ENCODE assay signal across 8 mouse cellular contexts in genomic region chr10:83361643-83362382, GRCm38 (mm10). TPM values are rescaled to one million over a fixed set of nuclear protein-coding genes. Genes with fewer than 3 reads are reported as not detected.
DNase-seq lines count a peak whose midpoint lies in the region; ATAC-seq and TF ChIP-seq lines count a peak whose summit lies in the region.

No protein-coding gene starts in this region.

- peaks cover 9% of the 10 kb centered on the region for H3K4me1 ChIP-seq in limb, embryonic 12.5 days (replicated peaks)

- DNase-seq in gastrocnemius, adult 18-20 months (ENCODE audit: low spot score) = peak; percentile 15
- no peak for DNase-seq in gastrocnemius, adult 8-10 months (ENCODE audit: low spot score in 2 of 2)
- peak; percentile 59 for DNase-seq in 416B (ENCODE audit: low read depth)
- DNase-seq in brain, embryonic 14.5 days (ENCODE audit: low read depth) = peak; percentile 64
- DNase-seq in neural tube, embryonic 10.5 days (ENCODE audit: extremely low spot score, low spot score) = peak; percentile 20
- no peak for DNase-seq in urinary bladder, postnatal 10 days (ENCODE audit: low spot score)

- H3K36me3 ChIP-seq in limb, embryonic 12.5 days = peaks cover 44% of the 10 kb centered on the region

- no peak overlapping the region for H3K9ac ChIP-seq in limb, embryonic 12.5 days (replicated peaks)

- 61% methylated on average over 5 of the region's 5 CpGs for WGBS in limb, embryonic 12.5 days

- peak overlapping the region; percentile 95; the same call in 1 of the 2 replicates for H3K4me3 ChIP-seq in limb, embryonic 12.5 days (replicated peaks)

- H3K27me3 ChIP-seq in limb, embryonic 12.5 days = no peaks in the 10 kb centered on the region

- TF ChIP-seq POLR2A in brain, embryonic 14.5 days (IDR thresholded peaks at IDR 0.05; ENCODE audit: borderline replicate concordance, extremely low read depth, insufficient read depth, insufficient read length, poor library complexity, severe bottlenecking) = no peak

- peak; percentile 29; the same call in 1 of the 2 replicates for ATAC-seq in granulocyte monocyte progenitor cell, adult 5-6 weeks (replicated peaks; ENCODE audit: poor library complexity, severe bottlenecking)
- ATAC-seq in limb, embryonic 12.5 days (ENCODE audit: insufficient number of reproducible peaks, insufficient read depth, low FRiP score, low TSS enrichment, low read depth) = no peak

- no peak overlapping the region for H3K27ac ChIP-seq in limb, embryonic 12.5 days

- H3K9me3 ChIP-seq in limb, embryonic 12.5 days = no peaks in the 10 kb centered on the region

- H3K4me2 ChIP-seq in limb, embryonic 12.5 days = peak overlapping the region; percentile 69

- TF ChIP-seq CTCF in brain, embryonic 14.5 days (IDR thresholded peaks at IDR 0.05; ENCODE audit: borderline replicate concordance, extremely low read depth, insufficient read depth, insufficient read length) = peak; percentile 58; the same call in 1 of the 2 replicates

RNA-seq across cellular contexts. Expression of gene D10Wsu102e, which starts 1.8 kb away (rescaled TPM):
- total RNA-seq in gastrocnemius, adult 18-20 months (2021) = under 1 TPM; 0.45 to 0.53 TPM
- total RNA-seq in gastrocnemius, adult 8-10 months (2022) = 1 to 10 TPM in 1 of 4 experiments, under 1 TPM in 3; 0.67 to 1.2 (median 0.80) TPM
- 1.0 and 1.6 TPM in 2 replicates for polyA plus RNA-seq in brain, embryonic 14.5 days (2012; rRNA removed)
- 0.80 and 0.92 TPM in 2 replicates for total RNA-seq in granulocyte monocyte progenitor cell, adult 5-6 weeks (2014; fragmentation: Nextera tagmentation)
- total RNA-seq in granulocyte monocyte progenitor cell, adult 5-6 weeks (2017) = 0.90 and 0.93 TPM in 2 replicates
- 0.87 and 0.92 TPM in 2 replicates for polyA plus RNA-seq in limb, embryonic 12.5 days (2016; fragmentation: Nextera tagmentation; extraction: Ambion mirVana)

RNA-seq across cellular contexts. Expression of gene Slc41a2, which starts 24.1 kb away (rescaled TPM):
- total RNA-seq in gastrocnemius, adult 18-20 months (2021) = under 1 TPM; 0.50 to 0.53 TPM
- under 1 TPM; 0.35 to 0.76 (median 0.36) TPM for total RNA-seq in gastrocnemius, adult 8-10 months (2022)
- 5.1 and 7.4 TPM in 2 replicates for polyA plus RNA-seq in brain, embryonic 14.5 days (2012; rRNA removed)
- 0.09 TPM in 1 of 2 replicates, not detected in the other for total RNA-seq in granulocyte monocyte progenitor cell, adult 5-6 weeks (2014; fragmentation: Nextera tagmentation)
- total RNA-seq in granulocyte monocyte progenitor cell, adult 5-6 weeks (2017) = not detected in 2 replicates
- 0.44 and 1.3 TPM in 2 replicates for polyA plus RNA-seq in limb, embryonic 12.5 days (2016; fragmentation: Nextera tagmentation; extraction: Ambion mirVana)

Comparison
In these comparisons a context has a peak if more than half of its experiments do, and no peak if none do; other contexts are left out.
1. DNase-seq: peak in gastrocnemius, adult 18-20 months (single experiment), 416B (single experiment), brain, embryonic 14.5 days (single experiment) and neural tube, embryonic 10.5 days (single experiment); none in gastrocnemius, adult 8-10 months (0 of 2) and urinary bladder, postnatal 10 days (single experiment).